Mouse (Mus musculus) heart, embryonic 10.5 days (tissue): ENCODE measurements around the gene Sik1. TPM values are rescaled to one million over a fixed set of nuclear protein-coding genes. Genes with fewer than 3 reads are reported as not detected.

Experiments
- DNase-seq: peaks from one replicate; pipeline ENCODE4 v3.0.0-alpha.2; 2017; ENCODE audit warnings: low spot score
- H3K27ac ChIP-seq: fragments of 300-500 bp; sonication (generic); 2 replicates; pipeline ENCODE4 v1.5.1; 2016; ENCODE audit warnings: mild to moderate bottlenecking
- H3K27me3 ChIP-seq: fragments of 300-500 bp; sonication (generic); 2 replicates; pipeline ENCODE4 v1.6.1; 2016; ENCODE audit warnings: mild to moderate bottlenecking; ENCODE audit not compliant: poor library complexity, insufficient read depth, severe bottlenecking
- H3K36me3 ChIP-seq: fragments of 300-500 bp; sonication (generic); 2 replicates; pipeline ENCODE4 v1.6.1; 2016; ENCODE audit warnings: mild to moderate bottlenecking, moderate library complexity
- H3K4me1 ChIP-seq: fragments of 300-500 bp; sonication (generic); 2 replicates; pipeline ENCODE4 v1.6.1; 2016; ENCODE audit warnings: mild to moderate bottlenecking
- H3K4me3 ChIP-seq: fragments of 300-500 bp; sonication (generic); 2 replicates; pipeline ENCODE4 v1.5.1; 2016; ENCODE audit warnings: mild to moderate bottlenecking, moderate library complexity
- H3K9me3 ChIP-seq: fragments of 300-500 bp; sonication (generic); 2 replicates; pipeline ENCODE4 v1.6.1; 2016; ENCODE audit warnings: mild to moderate bottlenecking, moderate library complexity
- WGBS: fragments of 180-500 bp; shearing (Covaris S2); methylation state at CpG from one replicate; pipeline ENCODE4 v1.1.7; 2016; 5-methylcytosine and 5-hydroxymethylcytosine counted together
- polyA plus RNA-seq: library from polyadenylated mRNA; unstranded; fragments of >200 nt; fragmentation: Nextera tagmentation; extraction: Ambion mirVana; gene quantifications from 2 replicates; pipeline ENCODE4 v1.2.1, GENCODE M21; 2016

Sik1 gene
- polyA plus RNA-seq, 1 experiment from 2014 or later, result 22.0 TPM

GRCm38 (mm10) chr17:31846352-31846751 lies 9.3 kb downstream of the Sik1 start:
- DNase-seq, result no peak
- no peaks in the 10 kb centered on the region for H3K9me3 ChIP-seq
- WGBS, result 75% methylated on average over 9 of the region's 9 CpGs
- no peak overlapping the region for H3K4me3 ChIP-seq
- H3K27ac ChIP-seq, result no peak overlapping the region; the same call in 1 of the 2 replicates
- peaks cover 77% of the 10 kb centered on the region for H3K36me3 ChIP-seq
- H3K27me3 ChIP-seq, result no peaks in the 10 kb centered on the region
- peaks cover 28% of the 10 kb centered on the region for H3K4me1 ChIP-seq

- Histone ChIP-seq H3K27me3 (no peaks in the 10 kb centered on the region), H3K36me3 (peaks cover 52% of the 10 kb centered on the region), H3K4me3 (no peak overlapping the region), H3K27ac (no peak overlapping the region), H3K9me3 (no peaks in the 10 kb centered on the region), H3K4me1 (peaks cover 22% of the 10 kb centered on the region)
- DNase-seq, result no peak
- WGBS, result 69% methylated on average over 1 of the region's 1 CpGs
Observed at GRCm38 (mm10) chr17:31843891-31844290, 11.7 kb downstream of the Sik1 start.

GRCm38 (mm10) chr17:31842930-31843822 lies 12.4 kb downstream of the Sik1 start:
- Histone ChIP-seq H3K4me3 (no peak overlapping the region), H3K9me3 (no peaks in the 10 kb centered on the region), H3K36me3 (peaks cover 45% of the 10 kb centered on the region), H3K27ac (0 out of 2 replicates have a peak overlapping the region, but pooled peaks have one; percentile 18), H3K4me1 (peaks cover 29% of the 10 kb centered on the region), H3K27me3 (no peaks in the 10 kb centered on the region)
- 86% methylated on average over 12 of the region's 12 CpGs for WGBS
- no peak for DNase-seq

DNA sequence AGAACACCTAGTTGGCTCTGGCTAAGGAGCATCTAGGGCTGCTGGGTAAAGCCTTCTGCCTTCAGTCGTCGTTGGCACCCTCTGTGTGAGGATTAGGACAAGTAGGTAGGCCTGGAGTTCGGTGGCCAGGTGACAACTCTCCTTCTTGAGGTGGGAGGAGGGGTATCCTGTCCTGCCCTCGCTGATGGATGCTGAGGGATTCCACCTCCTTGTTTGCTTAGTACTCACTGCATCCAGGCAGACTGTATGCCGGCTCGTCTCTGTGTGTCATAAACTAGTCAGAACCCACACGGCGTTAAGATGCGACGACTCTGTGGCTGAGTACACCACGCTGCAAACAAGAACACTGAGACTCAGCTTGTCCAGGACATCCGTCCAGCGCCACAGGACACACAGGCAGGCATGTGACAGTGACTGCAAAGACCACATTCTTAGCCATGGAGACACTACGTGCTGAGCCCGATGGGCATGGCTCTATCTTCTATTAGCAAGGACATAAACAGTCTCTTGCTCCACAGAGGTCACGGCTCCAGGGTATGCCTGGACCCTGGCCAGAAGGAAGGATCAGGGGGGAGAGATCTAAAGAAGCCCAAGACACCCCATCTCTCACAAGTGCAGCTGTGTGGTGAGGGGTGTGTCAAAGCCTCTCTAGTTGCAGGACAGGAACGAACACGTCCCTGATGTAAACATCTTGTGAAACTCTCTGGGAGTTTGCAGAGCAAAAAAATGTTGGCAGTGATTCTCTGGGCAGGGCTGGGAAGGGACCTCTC lies 13.6 kb downstream of the Sik1 start:
- no peak for DNase-seq
- Histone ChIP-seq H3K4me1 (peaks cover 41% of the 10 kb centered on the region), H3K27ac (peak overlapping the region; percentile 8), H3K36me3 (peaks cover 33% of the 10 kb centered on the region), H3K27me3 (no peaks in the 10 kb centered on the region), H3K4me3 (no peak overlapping the region), H3K9me3 (no peaks in the 10 kb centered on the region)
- 62% methylated on average over 18 of the region's 18 CpGs for WGBS

DNA sequence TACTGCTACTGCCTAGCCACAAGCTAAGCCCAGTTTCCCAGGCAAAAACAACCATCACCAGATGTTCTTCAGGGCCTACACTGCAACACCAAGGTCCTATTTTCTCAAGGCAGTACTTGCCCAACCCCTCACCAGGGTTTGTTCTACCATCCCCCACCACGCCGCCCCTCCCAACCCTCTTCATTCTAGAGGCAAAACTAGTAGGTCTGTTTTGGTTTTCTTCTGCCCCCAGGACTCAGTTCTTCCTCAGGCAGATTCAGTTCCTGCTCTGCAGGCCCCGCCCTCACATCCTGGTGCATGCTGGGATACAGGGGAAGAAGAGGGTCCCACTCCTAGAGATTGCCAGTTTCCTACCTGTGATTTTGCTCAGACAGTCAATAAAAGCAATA lies 14.2 kb downstream of the Sik1 start:
- WGBS, result 75% methylated on average over 3 of the region's 3 CpGs

GRCm38 (mm10) chr17:31840423-31841003 lies 15.1 kb downstream of the Sik1 start:
- 77% methylated on average over 6 of the region's 6 CpGs for WGBS
- Histone ChIP-seq H3K36me3 (peaks cover 24% of the 10 kb centered on the region), H3K4me3 (no peak overlapping the region), H3K27ac (no peak overlapping the region), H3K9me3 (peaks cover 3% of the 10 kb centered on the region), H3K4me1 (peaks cover 42% of the 10 kb centered on the region), H3K27me3 (no peaks in the 10 kb centered on the region)
- no peak for DNase-seq

More for the DNA sequence above, 14.2 kb downstream of the Sik1 start:
- Histone ChIP-seq H3K4me1 (peaks cover 42% of the 10 kb centered on the region), H3K36me3 (peaks cover 28% of the 10 kb centered on the region), H3K4me3 (no peak overlapping the region), H3K9me3 (no peaks in the 10 kb centered on the region), H3K27ac (peak overlapping the region; percentile 8; the same call in 1 of the 2 replicates), H3K27me3 (no peaks in the 10 kb centered on the region)
- no peak for DNase-seq

GRCm38 (mm10) chr17:31836772-31837171 lies 18.8 kb downstream of the Sik1 start:
- Histone ChIP-seq H3K27me3 (no peaks in the 10 kb centered on the region), H3K27ac (peak overlapping the region; percentile 24; the same call in 1 of the 2 replicates), H3K4me1 (peaks cover 55% of the 10 kb centered on the region), H3K4me3 (no peak overlapping the region), H3K36me3 (peaks cover 6% of the 10 kb centered on the region; the same call in 1 of the 2 replicates), H3K9me3 (peaks cover 3% of the 10 kb centered on the region)
- no peak for DNase-seq
- WGBS, result 76% methylated on average over 7 of the region's 7 CpGs

DNA sequence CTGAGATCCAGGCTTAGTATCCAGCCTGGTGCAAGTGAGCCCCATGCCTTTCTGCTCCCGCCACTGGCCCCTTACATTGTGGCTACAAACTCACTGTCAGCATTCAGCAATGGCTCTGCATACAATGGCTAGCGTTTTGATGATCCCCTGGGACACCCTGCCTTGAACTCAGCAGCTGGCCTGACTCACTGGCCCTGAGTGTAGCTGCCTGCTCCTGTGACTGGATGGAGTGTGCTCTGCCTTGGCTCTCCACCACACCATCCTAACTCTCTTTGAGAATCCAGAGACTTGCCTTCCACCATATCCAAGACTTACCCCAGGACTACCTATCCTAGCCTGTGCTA lies 19.4 kb downstream of the Sik1 start:
- H3K4me1 ChIP-seq, result peaks cover 52% of the 10 kb centered on the region
- H3K36me3 ChIP-seq, result peaks cover 6% of the 10 kb centered on the region; the same call in 1 of the 2 replicates
- H3K4me3 ChIP-seq, result no peak overlapping the region
- DNase-seq, result no peak
- no peaks in the 10 kb centered on the region for H3K27me3 ChIP-seq
- peaks cover 3% of the 10 kb centered on the region for H3K9me3 ChIP-seq
- H3K27ac ChIP-seq, result no peak overlapping the region
- WGBS, result 66% methylated on average over 2 of the region's 2 CpGs

DNA sequence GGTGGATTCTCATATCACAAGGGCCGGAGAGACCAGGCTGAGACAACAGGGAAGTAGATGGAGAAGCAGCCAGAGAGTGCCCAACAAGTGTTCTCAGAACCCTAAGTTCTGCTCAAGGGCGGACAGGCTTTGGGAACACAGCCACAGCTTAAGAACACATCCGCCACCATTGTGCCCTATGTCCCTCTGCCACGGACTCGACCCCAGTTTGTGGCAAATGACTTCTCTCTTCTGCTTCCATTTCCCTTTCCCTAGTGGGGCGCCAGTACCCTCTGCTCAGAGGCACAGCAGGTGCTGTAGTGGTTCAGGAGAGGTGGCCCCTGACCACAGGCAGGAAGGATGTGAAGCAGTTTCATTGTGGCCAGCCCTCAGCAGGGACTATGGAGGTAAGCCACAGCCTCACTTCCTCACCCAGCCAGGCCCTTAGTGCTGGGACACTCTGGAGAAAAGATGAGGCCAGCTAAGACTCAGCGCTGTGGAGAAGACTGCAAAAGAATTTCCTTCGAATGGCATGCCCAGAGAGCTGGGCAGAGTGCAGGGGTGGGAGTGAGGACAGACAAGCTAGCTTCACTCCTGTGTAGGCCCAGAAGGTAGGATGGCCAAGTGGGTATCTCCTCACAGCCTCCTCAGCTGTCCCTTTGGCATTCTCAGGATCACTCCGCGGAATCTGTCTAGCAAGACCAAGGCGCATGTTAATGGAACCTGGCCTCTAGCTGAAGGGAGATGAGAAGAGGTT lies 19.9 kb downstream of the Sik1 start:
- DNase-seq, result no peak
- H3K4me3 ChIP-seq, result no peak overlapping the region
- no peaks in the 10 kb centered on the region for H3K27me3 ChIP-seq
- WGBS, result 89% methylated on average over 11 of the region's 11 CpGs
- H3K27ac ChIP-seq, result 0 out of 2 replicates have a peak overlapping the region, but pooled peaks have one; percentile 25
- peaks cover 3% of the 10 kb centered on the region for H3K9me3 ChIP-seq
- peaks cover 55% of the 10 kb centered on the region for H3K4me1 ChIP-seq
- peaks cover 6% of the 10 kb centered on the region; the same call in 1 of the 2 replicates for H3K36me3 ChIP-seq

- no peak for DNase-seq
- H3K36me3 ChIP-seq, result peaks cover 6% of the 10 kb centered on the region; the same call in 1 of the 2 replicates
- no peaks in the 10 kb centered on the region for H3K27me3 ChIP-seq
- H3K4me3 ChIP-seq, result no peak overlapping the region
- peaks cover 3% of the 10 kb centered on the region for H3K9me3 ChIP-seq
- WGBS, result 73% methylated on average over 6 of the region's 6 CpGs
- peak overlapping the region; percentile 76 for H3K27ac ChIP-seq
- peaks cover 58% of the 10 kb centered on the region for H3K4me1 ChIP-seq
Observed at GRCm38 (mm10) chr17:31834320-31835065, 21.1 kb downstream of the Sik1 start.

DNA sequence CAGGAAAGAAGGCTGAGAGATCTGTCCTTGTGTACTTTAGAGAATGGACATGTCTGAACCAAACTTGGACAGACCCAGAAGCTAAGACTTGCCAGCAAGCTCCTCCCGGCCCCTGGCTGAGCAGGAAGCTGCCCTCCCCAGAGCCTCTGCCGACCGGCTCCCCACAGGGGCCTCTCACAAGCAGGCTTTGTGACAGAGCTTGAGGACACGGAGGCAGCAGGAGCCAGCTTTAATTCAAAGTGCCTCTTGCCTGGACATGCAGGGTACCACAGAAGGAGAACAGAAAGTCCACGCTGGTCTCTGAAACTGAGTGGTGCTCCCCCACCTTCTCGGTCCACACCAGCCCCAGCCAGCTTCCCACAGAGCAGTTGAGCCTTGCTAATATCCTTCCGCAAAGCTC lies 21.9 kb downstream of the Sik1 start:
- no peak overlapping the region for H3K4me3 ChIP-seq
- no peaks in the 10 kb centered on the region for H3K27me3 ChIP-seq
- WGBS, result 28% methylated on average over 7 of the region's 7 CpGs
- peaks cover 3% of the 10 kb centered on the region for H3K9me3 ChIP-seq
- peaks cover 54% of the 10 kb centered on the region for H3K4me1 ChIP-seq
- peaks cover 6% of the 10 kb centered on the region; the same call in 1 of the 2 replicates for H3K36me3 ChIP-seq
- peak overlapping the region; percentile 76 for H3K27ac ChIP-seq
- DNase-seq, result no peak
